Mouse (Mus musculus) hindbrain, embryonic 16.5 days (tissue): ENCODE measurements around the gene Ube2b. TPM values are rescaled to one million over a fixed set of nuclear protein-coding genes. Genes with fewer than 3 reads are reported as not detected.

Experiments
- ATAC-seq: fragments of 200-750 bp; cut with Nextera tagmentation; 2 replicates; pipeline ENCODE4 v1.8.0; 2017; ENCODE audit warnings: moderate TSS enrichment, moderate library complexity
- H3K27ac ChIP-seq: fragments of 300-500 bp; sonication (generic); 2 replicates; pipeline ENCODE4 v1.5.1; 2014; ENCODE audit warnings: low read depth, mild to moderate bottlenecking, control low read depth, low read length, moderate library complexity
- H3K27me3 ChIP-seq: fragments of 300-500 bp; sonication (generic); replicated peaks from 2 replicates; pipeline ENCODE4 v1.6.1; 2014; ENCODE audit warnings: low read length; ENCODE audit not compliant: control insufficient read depth, insufficient read depth
- H3K36me3 ChIP-seq: fragments of 300-500 bp; sonication (generic); 2 replicates; pipeline ENCODE4 v1.6.1; 2014; ENCODE audit warnings: mild to moderate bottlenecking, low read length, moderate library complexity, mixed read lengths; ENCODE audit not compliant: control insufficient read depth, insufficient read depth
- H3K4me1 ChIP-seq: fragments of 300-500 bp; sonication (generic); 2 replicates; pipeline ENCODE4 v1.6.1; 2014; ENCODE audit warnings: low read depth, low read length; ENCODE audit not compliant: control insufficient read depth, insufficient read depth
- H3K4me2 ChIP-seq: fragments of 300-500 bp; sonication (generic); 2 replicates; pipeline ENCODE4 v1.6.1; 2014; ENCODE audit warnings: mild to moderate bottlenecking, low read length, control low read depth, moderate library complexity
- H3K4me3 ChIP-seq: fragments of 300-500 bp; sonication (generic); 2 replicates; pipeline ENCODE4 v1.5.1; 2014; ENCODE audit warnings: mild to moderate bottlenecking, low read length, control low read depth, moderate library complexity
- H3K9ac ChIP-seq: fragments of 300-500 bp; sonication (generic); 2 replicates; pipeline ENCODE4 v1.6.1; 2014; ENCODE audit warnings: low read depth, mild to moderate bottlenecking, control low read depth, low read length, moderate library complexity
- H3K9me3 ChIP-seq: fragments of 300-500 bp; sonication (generic); 2 replicates; pipeline ENCODE4 v1.6.1; 2014; ENCODE audit warnings: mild to moderate bottlenecking, low read length, moderate library complexity; ENCODE audit not compliant: control insufficient read depth
- WGBS: fragments of 180-500 bp; shearing (Covaris S2); extraction: QIAGEN DNeasy Blood & Tissue Kit; methylation state at CpG from one replicate; pipeline ENCODE4 v1.1.7; 2014; 5-methylcytosine and 5-hydroxymethylcytosine counted together
- polyA plus RNA-seq: library from polyadenylated mRNA; unstranded; fragments of >200 nt; fragmentation: Nextera tagmentation; extraction: Ambion mirVana; gene quantifications from 2 replicates; pipeline ENCODE4 v1.2.1, GENCODE M21; 2015

The Ube2b gene
- polyA plus RNA-seq, 1 experiment from 2014 or later = 224 TPM

DNA sequence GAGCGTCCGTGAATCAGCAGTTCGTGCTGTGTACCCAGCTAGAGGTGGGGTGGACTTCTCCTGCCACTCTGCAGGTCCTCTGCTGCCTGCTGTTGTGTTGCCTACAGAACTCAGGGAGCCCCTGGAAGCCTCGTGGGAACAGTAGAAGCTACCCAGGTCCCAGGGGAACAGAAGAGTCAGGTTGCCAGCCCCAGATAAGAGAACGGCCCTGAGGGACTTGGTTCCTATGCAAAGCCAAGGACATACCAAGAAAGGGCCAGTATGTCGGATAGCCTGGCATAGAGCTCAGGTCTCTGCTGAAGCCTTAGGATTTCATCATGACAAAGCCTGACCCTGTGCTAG lies 57.1 kb downstream of the Ube2b start:
- H3K9ac ChIP-seq = peak overlapping the region; percentile 52; the same call in 1 of the 2 replicates
- peak overlapping the region; percentile 27; the same call in 1 of the 2 replicates for H3K4me2 ChIP-seq
- H3K27ac ChIP-seq = peak overlapping the region; percentile 59; the same call in 1 of the 2 replicates
- no peak for ATAC-seq
- no peak overlapping the region for H3K4me3 ChIP-seq
- no peaks in the 10 kb centered on the region for H3K27me3 ChIP-seq
- peaks cover 16% of the 10 kb centered on the region for H3K4me1 ChIP-seq
- WGBS = 39% methylated on average over 6 of the region's 6 CpGs
- no peaks in the 10 kb centered on the region for H3K9me3 ChIP-seq
- no peaks in the 10 kb centered on the region for H3K36me3 ChIP-seq

GRCm38 (mm10) chr11:51942602-51943499 lies 57.7 kb downstream of the Ube2b start:
- peak; percentile 76 for ATAC-seq
- Histone ChIP-seq H3K4me2 (peak overlapping the region; percentile 27; the same call in 1 of the 2 replicates), H3K9me3 (no peaks in the 10 kb centered on the region), H3K27ac (peak overlapping the region; percentile 59; the same call in 1 of the 2 replicates), H3K4me1 (peaks cover 16% of the 10 kb centered on the region), H3K36me3 (no peaks in the 10 kb centered on the region), H3K27me3 (no peaks in the 10 kb centered on the region), H3K4me3 (no peak overlapping the region; the same call in 1 of the 2 replicates), H3K9ac (peak overlapping the region; percentile 52)
- 37% methylated on average over 15 of the region's 15 CpGs for WGBS

DNA sequence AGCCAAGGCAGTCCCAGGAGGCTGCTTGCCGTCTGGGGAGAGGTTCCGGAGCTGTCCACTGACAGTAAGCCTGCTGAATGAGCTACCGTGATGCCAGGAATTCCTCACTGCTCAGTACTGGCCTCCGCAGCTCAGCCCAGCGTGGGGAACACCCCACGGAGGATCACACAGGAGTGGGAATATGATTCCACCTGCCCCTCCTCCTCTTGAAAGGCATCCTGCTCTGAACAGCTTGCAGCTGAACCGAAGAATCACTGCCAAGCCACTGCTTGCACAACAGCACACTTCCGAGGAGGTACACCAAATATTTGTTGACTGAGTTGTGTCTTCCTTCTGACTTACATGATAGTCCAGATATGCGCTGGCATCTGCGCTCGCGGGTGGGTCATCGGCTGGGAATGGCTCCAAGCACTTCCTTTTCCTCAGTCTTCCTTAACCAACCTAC lies 60.0 kb downstream of the Ube2b start:
- ATAC-seq = no peak
- 73% methylated on average over 13 of the region's 13 CpGs for WGBS

DNA sequence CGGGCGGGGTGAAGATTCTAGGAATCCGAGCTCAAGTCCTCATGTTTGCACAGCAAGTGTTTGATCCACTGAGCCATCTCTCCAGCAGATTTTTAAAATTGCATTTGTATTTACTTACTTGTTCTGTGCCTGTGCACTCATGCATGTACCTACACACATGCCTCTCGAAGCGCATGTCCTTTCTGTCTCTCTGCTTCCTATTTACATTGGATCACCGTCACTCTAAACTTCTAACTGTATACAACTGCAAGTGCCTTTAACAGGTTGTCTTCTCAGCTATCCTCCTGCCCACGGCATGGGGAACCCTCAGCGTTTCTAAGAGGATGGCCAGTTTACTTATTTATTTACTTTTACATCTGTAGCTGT lies 61.0 kb downstream of the Ube2b start:
- Histone ChIP-seq H3K4me2 (no peak overlapping the region), H3K4me1 (peaks cover 13% of the 10 kb centered on the region), H3K4me3 (no peak overlapping the region), H3K27ac (no peak overlapping the region), H3K9me3 (no peaks in the 10 kb centered on the region), H3K27me3 (no peaks in the 10 kb centered on the region), H3K36me3 (no peaks in the 10 kb centered on the region), H3K9ac (no peak overlapping the region)
- WGBS = 80% methylated on average over 8 of the region's 8 CpGs
- ATAC-seq = no peak

More for the DNA sequence above, 60.0 kb downstream of the Ube2b start:
- Histone ChIP-seq H3K4me1 (peaks cover 13% of the 10 kb centered on the region), H3K9ac (no peak overlapping the region), H3K27ac (no peak overlapping the region), H3K4me3 (no peak overlapping the region), H3K4me2 (no peak overlapping the region), H3K27me3 (no peaks in the 10 kb centered on the region), H3K9me3 (no peaks in the 10 kb centered on the region), H3K36me3 (no peaks in the 10 kb centered on the region)

GRCm38 (mm10) chr11:51938817-51939589 lies 61.6 kb downstream of the Ube2b start:
- Histone ChIP-seq H3K9ac (no peak overlapping the region), H3K27me3 (no peaks in the 10 kb centered on the region), H3K4me1 (peaks cover 13% of the 10 kb centered on the region), H3K27ac (no peak overlapping the region), H3K9me3 (no peaks in the 10 kb centered on the region), H3K4me2 (no peak overlapping the region), H3K4me3 (no peak overlapping the region), H3K36me3 (no peaks in the 10 kb centered on the region)
- 84% methylated on average over 12 of the region's 12 CpGs for WGBS
- no peak for ATAC-seq

DNA sequence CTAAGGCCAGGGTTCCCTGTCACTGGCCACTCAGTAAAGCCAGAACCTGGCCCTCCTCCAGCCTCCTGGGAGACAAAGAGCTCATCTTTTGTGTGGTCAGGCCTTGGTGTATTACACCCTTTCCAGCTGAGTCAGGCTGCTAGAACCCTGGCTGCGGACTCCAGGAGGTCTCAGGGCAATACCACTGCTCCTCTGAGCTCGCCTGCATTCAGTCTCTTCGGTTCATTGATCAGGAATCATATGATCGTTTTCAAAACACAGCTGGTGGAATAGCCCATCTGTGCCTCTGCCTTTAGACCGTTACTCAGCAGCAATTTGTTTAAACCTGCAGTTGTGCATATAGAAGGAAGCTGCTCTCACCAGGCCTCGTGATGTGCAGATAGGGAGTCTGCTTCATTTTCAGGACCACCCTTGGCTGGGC lies 63.2 kb downstream of the Ube2b start:
- Histone ChIP-seq H3K4me2 (no peak overlapping the region), H3K27ac (no peak overlapping the region), H3K36me3 (no peaks in the 10 kb centered on the region), H3K27me3 (no peaks in the 10 kb centered on the region), H3K9ac (no peak overlapping the region), H3K4me3 (no peak overlapping the region), H3K4me1 (peaks cover under 1% of the 10 kb centered on the region), H3K9me3 (no peaks in the 10 kb centered on the region)
- 41% methylated on average over 6 of the region's 6 CpGs for WGBS
- ATAC-seq = no peak

DNA sequence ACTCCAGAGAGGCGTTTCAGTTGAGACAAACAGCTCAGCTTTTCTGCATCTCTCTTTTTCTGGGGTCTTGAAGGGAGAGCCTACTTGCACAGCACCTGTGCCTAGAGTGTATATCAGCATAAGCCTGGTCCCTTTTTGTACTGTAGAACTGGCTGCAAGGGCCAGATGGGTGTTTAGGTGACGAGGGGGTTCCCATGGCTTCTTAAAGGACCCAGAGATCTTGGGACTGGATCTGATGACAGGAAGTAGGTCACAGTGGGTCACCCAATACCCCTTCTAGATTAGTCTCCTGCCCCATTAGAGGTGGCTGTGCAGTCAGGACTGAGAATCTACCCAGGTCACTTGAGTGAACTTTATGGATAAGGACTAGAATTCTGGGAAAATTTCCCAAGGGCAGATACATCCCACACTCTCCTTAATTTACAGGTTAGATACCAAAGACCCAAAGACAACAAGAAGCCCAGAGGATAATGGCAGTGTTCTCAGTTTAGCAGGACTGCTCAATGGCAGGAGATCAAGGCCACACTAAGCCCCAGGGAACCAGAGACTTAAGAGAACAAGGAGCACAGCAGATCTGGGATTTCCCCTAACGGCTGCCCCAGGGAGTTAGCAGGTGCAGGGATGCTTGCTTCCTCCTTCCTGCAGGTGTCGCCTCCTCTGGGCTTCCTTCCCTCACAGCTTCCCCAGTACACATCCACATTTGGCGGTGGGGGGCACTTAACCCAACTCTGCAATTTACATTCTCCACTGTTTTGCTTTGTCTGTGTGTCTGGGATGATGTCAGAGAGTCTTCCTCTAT lies 64.7 kb downstream of the Ube2b start:
- H3K4me1 ChIP-seq = no peaks in the 10 kb centered on the region
- H3K27me3 ChIP-seq = no peaks in the 10 kb centered on the region
- ATAC-seq = no peak
- no peaks in the 10 kb centered on the region for H3K36me3 ChIP-seq
- WGBS = 56% methylated on average over 5 of the region's 5 CpGs
- no peak overlapping the region for H3K9ac ChIP-seq
- no peak overlapping the region for H3K4me3 ChIP-seq
- no peak overlapping the region for H3K4me2 ChIP-seq
- H3K9me3 ChIP-seq = no peaks in the 10 kb centered on the region
- no peak overlapping the region for H3K27ac ChIP-seq
